Mouse (Mus musculus) C2C12 (cell line): ENCODE data around the gene Msh6.

Experiments used
- CTCF ChIP-seq: IDR thresholded peaks from one replicate; pipeline ENCODE4 v1.5.1; 2011; ENCODE audit not compliant: control insufficient read depth, insufficient read depth, insufficient read length
- FOSL1 ChIP-seq: IDR thresholded peaks from one replicate; pipeline ENCODE4 v1.8.0; 2011; ENCODE audit warnings: mild to moderate bottlenecking, low read length; ENCODE audit not compliant: poor library complexity, insufficient read depth, severe bottlenecking
- MAX ChIP-seq: IDR thresholded peaks from one replicate; pipeline ENCODE4 v1.6.1; 2011; ENCODE audit warnings: mild to moderate bottlenecking, control low read depth
- MYOG ChIP-seq: IDR thresholded peaks from one replicate; pipeline ENCODE4 v1.6.1; 2011; ENCODE audit not compliant: control insufficient read depth, insufficient read length; ENCODE audit errors: extremely low read depth
- USF1 ChIP-seq: IDR thresholded peaks from one replicate; pipeline ENCODE4 v1.6.1; 2011; ENCODE audit warnings: low read depth, mild to moderate bottlenecking, control low read depth, moderate library complexity

DNA sequence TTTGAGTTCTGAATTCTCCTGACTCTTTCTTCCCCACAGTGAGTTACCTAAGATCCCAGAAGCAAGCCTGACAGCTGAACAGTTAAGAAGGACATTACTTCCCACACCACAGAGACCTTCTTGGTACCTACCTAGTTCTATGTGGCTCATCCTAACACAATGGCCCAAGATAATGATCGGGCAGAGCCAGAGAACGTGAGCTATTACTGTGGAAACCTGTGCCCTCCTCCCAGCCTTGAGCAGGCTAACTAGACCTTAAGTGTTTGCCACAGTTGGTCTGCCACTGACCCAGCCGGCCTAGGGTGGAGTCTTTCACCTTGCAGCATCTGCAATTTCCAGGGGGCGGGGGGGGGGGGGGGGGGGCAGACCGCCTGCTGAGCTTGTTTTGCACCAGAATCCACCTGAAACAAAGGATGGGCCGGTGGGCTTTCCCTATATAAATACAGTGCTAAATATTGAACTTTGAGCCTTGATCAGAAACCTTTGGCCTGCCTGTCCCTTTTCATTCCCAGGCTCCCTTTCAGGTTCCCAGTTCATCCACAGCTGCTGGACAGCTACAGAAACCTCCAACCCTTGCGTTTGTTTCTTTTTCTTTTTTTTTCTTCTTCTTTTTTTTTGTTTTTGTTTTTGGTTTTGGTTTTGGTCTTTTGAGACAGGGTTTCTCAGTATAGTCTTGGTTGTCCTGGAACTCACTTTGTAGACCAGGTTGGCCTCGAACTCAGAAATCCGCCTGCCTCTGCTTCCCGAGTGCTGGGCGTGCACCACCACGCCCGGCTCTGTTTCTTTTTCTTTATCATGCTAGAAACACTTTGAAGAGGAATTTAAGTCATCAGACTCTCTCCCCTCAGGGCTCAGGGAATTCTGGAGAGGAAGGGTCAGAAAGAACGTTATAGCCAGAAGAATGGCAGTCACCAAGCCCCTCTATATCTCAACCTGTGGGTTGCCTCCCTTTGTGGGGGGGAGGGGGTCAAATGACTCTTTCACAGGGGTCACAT is 11.5 kb upstream of the Msh6 start:
- no peak for TF ChIP-seq CTCF
- no peak for TF ChIP-seq USF1
- no peak for TF ChIP-seq MAX
- TF ChIP-seq MYOG: no peak
- TF ChIP-seq FOSL1: no peak
